Comparison of ENCODE assay signal across 17 mouse cellular contexts in genomic region chr19:4666815-4667214, GRCm38 (mm10). TPM values are rescaled to one million over a fixed set of nuclear protein-coding genes. Genes with fewer than 3 reads are reported as not detected.
A peak's percentile ranks its signal among the peaks of the same experiment; 100 is the strongest.
DNase-seq lines count a peak whose midpoint lies in the region; ATAC-seq and TF ChIP-seq lines count a peak whose summit lies in the region.
"Had no signal": no experiment of that assay in that cellular context is flagged by ENCODE, and none has a peak within 500 bp of the region (broad histone marks: within the 10 kb centered on the region; RNA-seq: fewer than 3 reads in every experiment).

No protein-coding gene starts in this region.

- H3K27me3 ChIP-seq in embryonic facial prominence, embryonic 14.5 days (replicated peaks; ENCODE audit: control insufficient read depth, insufficient read depth, low read length): no peaks in the 10 kb centered on the region
- no peaks in the 10 kb centered on the region for H3K27me3 ChIP-seq in embryonic facial prominence, embryonic 10.5 days (replicated peaks; ENCODE audit: low read depth, poor library complexity, severe bottlenecking)
- H3K27me3 ChIP-seq in kidney, embryonic 16.5 days (ENCODE audit: insufficient read depth, low read length): no peaks in the 10 kb centered on the region
- H3K27me3 ChIP-seq in midbrain, postnatal 0 days (ENCODE audit: insufficient read depth, low read length): no peaks in the 10 kb centered on the region
- H3K27me3 ChIP-seq in midbrain, embryonic 15.5 days (replicated peaks): no peaks in the 10 kb centered on the region
- H3K27me3 ChIP-seq in splenic B cell, adult 2 months (ENCODE audit: control insufficient read depth, insufficient read depth, low read length, poor library complexity, severe bottlenecking): no peaks in the 10 kb centered on the region
- H3K27me3 ChIP-seq: limb, embryonic 12.5 days had no signal

- peak; percentile 14 for DNase-seq in embryonic facial prominence, embryonic 14.5 days (ENCODE audit: low spot score)
- DNase-seq in embryonic facial prominence, embryonic 10.5 days (ENCODE audit: low spot score): no peak
- DNase-seq in kidney, postnatal 14 days: peak; percentile 20
- no peak for DNase-seq in midbrain, postnatal 0 days (ENCODE audit: low spot score)
- peak; percentile 4 for DNase-seq in splenic B cell, adult 2 months (ENCODE audit: low read depth, low spot score)
- DNase-seq in gastrocnemius, postnatal 4 days (ENCODE audit: low spot score in 2 of 2): no peak
- DNase-seq: adrenal gland, postnatal 25 days; heart, adult 11 months; heart, postnatal 14 days; lung, postnatal 14 days; right cerebral cortex, postnatal 25 days; thymus, postnatal 25 days had no signal

- TF ChIP-seq CTCF in midbrain, postnatal 0 days (IDR thresholded peaks at IDR 0.05): peak; percentile 23; the same call in 1 of the 2 replicates

- H3K9me3 ChIP-seq in embryonic facial prominence, embryonic 14.5 days (ENCODE audit: control insufficient read depth, low read length): no peaks in the 10 kb centered on the region
- no peaks in the 10 kb centered on the region for H3K9me3 ChIP-seq in embryonic facial prominence, embryonic 10.5 days
- no peaks in the 10 kb centered on the region for H3K9me3 ChIP-seq in kidney, embryonic 16.5 days (ENCODE audit: low read length)
- H3K9me3 ChIP-seq in midbrain, postnatal 0 days (ENCODE audit: low read length): no peaks in the 10 kb centered on the region
- no peaks in the 10 kb centered on the region for H3K9me3 ChIP-seq in midbrain, embryonic 15.5 days
- H3K9me3 ChIP-seq: limb, embryonic 12.5 days had no signal

- no peak overlapping the region for H3K4me3 ChIP-seq in embryonic facial prominence, embryonic 14.5 days (ENCODE audit: low read depth, low read length)
- H3K4me3 ChIP-seq in embryonic facial prominence, embryonic 10.5 days: no peak overlapping the region
- H3K4me3 ChIP-seq in kidney, embryonic 16.5 days (ENCODE audit: low read length): no peak overlapping the region
- H3K4me3 ChIP-seq in midbrain, postnatal 0 days (ENCODE audit: low read depth, low read length): no peak overlapping the region
- no peak overlapping the region for H3K4me3 ChIP-seq in midbrain, embryonic 15.5 days
- H3K4me3 ChIP-seq: erythroblast, embryonic 14.5 days; limb, embryonic 12.5 days had no signal

- H3K4me1 ChIP-seq in embryonic facial prominence, embryonic 14.5 days (ENCODE audit: control insufficient read depth, insufficient read depth, low read length): no peaks in the 10 kb centered on the region
- no peaks in the 10 kb centered on the region for H3K4me1 ChIP-seq in embryonic facial prominence, embryonic 10.5 days
- H3K4me1 ChIP-seq in kidney, embryonic 16.5 days (ENCODE audit: insufficient read depth, low read length): no peaks in the 10 kb centered on the region
- H3K4me1 ChIP-seq in midbrain, postnatal 0 days (ENCODE audit: insufficient read depth, low read length): no peaks in the 10 kb centered on the region
- H3K4me1 ChIP-seq in midbrain, embryonic 15.5 days: no peaks in the 10 kb centered on the region
- H3K4me1 ChIP-seq: limb, embryonic 12.5 days had no signal

- no peaks in the 10 kb centered on the region for H3K36me3 ChIP-seq in embryonic facial prominence, embryonic 14.5 days (ENCODE audit: control insufficient read depth, insufficient read depth, low read length)
- no peaks in the 10 kb centered on the region for H3K36me3 ChIP-seq in embryonic facial prominence, embryonic 10.5 days (replicated peaks)
- H3K36me3 ChIP-seq in kidney, embryonic 16.5 days (ENCODE audit: insufficient read depth, low read length): no peaks in the 10 kb centered on the region
- H3K36me3 ChIP-seq in midbrain, postnatal 0 days (ENCODE audit: insufficient read depth, low read length): no peaks in the 10 kb centered on the region
- no peaks in the 10 kb centered on the region for H3K36me3 ChIP-seq in midbrain, embryonic 15.5 days (replicated peaks)
- H3K36me3 ChIP-seq in splenic B cell, adult 2 months (ENCODE audit: control insufficient read depth, insufficient read depth, low read length, poor library complexity, severe bottlenecking): no peaks in the 10 kb centered on the region
- H3K36me3 ChIP-seq: limb, embryonic 12.5 days had no signal

- no peak for ATAC-seq in embryonic facial prominence, embryonic 14.5 days (ENCODE audit: low read depth)
- ATAC-seq in kidney, embryonic 16.5 days (ENCODE audit: low FRiP score, low TSS enrichment): no peak
- ATAC-seq in midbrain, postnatal 0 days (ENCODE audit: low FRiP score): no peak
- ATAC-seq in midbrain, embryonic 15.5 days (replicated peaks): no peak
- ATAC-seq: inflammation-experienced regulatory T-cells, adult 6 months had no signal

- no peak overlapping the region for H3K4me2 ChIP-seq in embryonic facial prominence, embryonic 14.5 days (ENCODE audit: low read depth, low read length)
- H3K4me2 ChIP-seq in kidney, embryonic 16.5 days (replicated peaks; ENCODE audit: low read depth, low read length): no peak overlapping the region
- H3K4me2 ChIP-seq in midbrain, postnatal 0 days (ENCODE audit: low read depth, low read length, poor library complexity, severe bottlenecking): no peak overlapping the region
- no peak overlapping the region for H3K4me2 ChIP-seq in midbrain, embryonic 15.5 days
- H3K4me2 ChIP-seq: limb, embryonic 12.5 days had no signal

- no peak overlapping the region for H3K9ac ChIP-seq in embryonic facial prominence, embryonic 14.5 days (ENCODE audit: low read depth, low read length)
- H3K9ac ChIP-seq in kidney, embryonic 16.5 days (replicated peaks; ENCODE audit: low read length): no peak overlapping the region
- no peak overlapping the region for H3K9ac ChIP-seq in midbrain, postnatal 0 days (replicated peaks; ENCODE audit: low read length, poor library complexity, severe bottlenecking)
- no peak overlapping the region for H3K9ac ChIP-seq in midbrain, embryonic 15.5 days
- H3K9ac ChIP-seq: limb, embryonic 12.5 days had no signal

- H3K27ac ChIP-seq in embryonic facial prominence, embryonic 14.5 days (replicated peaks; ENCODE audit: low read depth, low read length): no peak overlapping the region
- no peak overlapping the region for H3K27ac ChIP-seq in embryonic facial prominence, embryonic 10.5 days (replicated peaks)
- H3K27ac ChIP-seq in kidney, embryonic 16.5 days (ENCODE audit: low read length): no peak overlapping the region
- H3K27ac ChIP-seq in midbrain, postnatal 0 days (ENCODE audit: low read depth, low read length): no peak overlapping the region
- no peak overlapping the region for H3K27ac ChIP-seq in midbrain, embryonic 15.5 days
- H3K27ac ChIP-seq: limb, embryonic 12.5 days had no signal

RNA-seq across cellular contexts. Expression of gene Gm960, which starts 31.7 kb away (rescaled TPM):
- polyA plus RNA-seq in embryonic facial prominence, embryonic 14.5 days (2014; fragmentation: Nextera tagmentation; extraction: Ambion mirVana): 3.9 and 4.6 TPM in 2 replicates
- polyA plus RNA-seq in embryonic facial prominence, embryonic 10.5 days (2016; fragmentation: Nextera tagmentation; extraction: Ambion mirVana): 2.0 and 2.6 TPM in 2 replicates
- polyA plus RNA-seq in kidney, embryonic 16.5 days (2015; fragmentation: Nextera tagmentation; extraction: Ambion mirVana): 2.0 and 4.3 TPM in 2 replicates
- 0.99 and 3.0 TPM in 2 replicates for total RNA-seq in midbrain, postnatal 0 days (2014; rRNA removed)
- polyA plus RNA-seq in midbrain, postnatal 0 days (2015; fragmentation: Nextera tagmentation; extraction: Ambion mirVana): 5.9 and 6.4 TPM in 2 replicates
- 5.6 and 7.7 TPM in 2 replicates for polyA plus RNA-seq in midbrain, embryonic 15.5 days (2015; fragmentation: Nextera tagmentation; extraction: Ambion mirVana)
- total RNA-seq in gastrocnemius, postnatal 4 days (2021): not detected
- total RNA-seq: adrenal gland, postnatal 25 days; heart, postnatal 14 days had no signal
- polyA plus RNA-seq: inflammation-experienced regulatory T-cells, adult 6 months had no signal

RNA-seq across cellular contexts. Expression of gene Rce1, which starts 41.4 kb away (rescaled TPM):
- polyA plus RNA-seq in embryonic facial prominence, embryonic 14.5 days (2014; fragmentation: Nextera tagmentation; extraction: Ambion mirVana): 52.1 and 62.8 TPM in 2 replicates
- polyA plus RNA-seq in embryonic facial prominence, embryonic 10.5 days (2016; fragmentation: Nextera tagmentation; extraction: Ambion mirVana): 75.5 and 82.9 TPM in 2 replicates
- 92.4 and 96.0 TPM in 2 replicates for polyA plus RNA-seq in kidney, embryonic 16.5 days (2015; fragmentation: Nextera tagmentation; extraction: Ambion mirVana)
- 74.9 and 85.1 TPM in 2 replicates for total RNA-seq in midbrain, postnatal 0 days (2014; rRNA removed)
- polyA plus RNA-seq in midbrain, postnatal 0 days (2015; fragmentation: Nextera tagmentation; extraction: Ambion mirVana): 43.3 and 46.7 TPM in 2 replicates
- 53.7 and 54.1 TPM in 2 replicates for polyA plus RNA-seq in midbrain, embryonic 15.5 days (2015; fragmentation: Nextera tagmentation; extraction: Ambion mirVana)
- total RNA-seq in gastrocnemius, postnatal 4 days (2021): 10 to 100 TPM; 14.3 to 15.8 TPM

RNA-seq across cellular contexts. Expression of gene Sptbn2, which starts 44.2 kb away (rescaled TPM):
- 3.7 and 4.0 TPM in 2 replicates for polyA plus RNA-seq in embryonic facial prominence, embryonic 14.5 days (2014; fragmentation: Nextera tagmentation; extraction: Ambion mirVana)
- 7.7 and 8.9 TPM in 2 replicates for polyA plus RNA-seq in embryonic facial prominence, embryonic 10.5 days (2016; fragmentation: Nextera tagmentation; extraction: Ambion mirVana)
- polyA plus RNA-seq in kidney, embryonic 16.5 days (2015; fragmentation: Nextera tagmentation; extraction: Ambion mirVana): 3.2 and 3.8 TPM in 2 replicates
- total RNA-seq in midbrain, postnatal 0 days (2014; rRNA removed): 138 and 154 TPM in 2 replicates
- polyA plus RNA-seq in midbrain, postnatal 0 days (2015; fragmentation: Nextera tagmentation; extraction: Ambion mirVana): 18.9 and 19.7 TPM in 2 replicates
- polyA plus RNA-seq in midbrain, embryonic 15.5 days (2015; fragmentation: Nextera tagmentation; extraction: Ambion mirVana): 35.2 and 39.8 TPM in 2 replicates
- total RNA-seq in gastrocnemius, postnatal 4 days (2021): under 1 TPM; 0.18 to 0.39 TPM
- polyA plus RNA-seq: erythroblast, embryonic 14.5 days had no signal

RNA-seq across cellular contexts. Expression of gene Lrfn4, which starts 51.3 kb away (rescaled TPM):
- polyA plus RNA-seq in embryonic facial prominence, embryonic 14.5 days (2014; fragmentation: Nextera tagmentation; extraction: Ambion mirVana): 7.4 and 9.7 TPM in 2 replicates
- 6.8 TPM in 2 replicates for polyA plus RNA-seq in embryonic facial prominence, embryonic 10.5 days (2016; fragmentation: Nextera tagmentation; extraction: Ambion mirVana)
- 4.5 and 6.0 TPM in 2 replicates for polyA plus RNA-seq in kidney, embryonic 16.5 days (2015; fragmentation: Nextera tagmentation; extraction: Ambion mirVana)
- total RNA-seq in midbrain, postnatal 0 days (2014; rRNA removed): 164 TPM in 2 replicates
- polyA plus RNA-seq in midbrain, postnatal 0 days (2015; fragmentation: Nextera tagmentation; extraction: Ambion mirVana): 15.4 and 17.1 TPM in 2 replicates
- 12.7 and 13.9 TPM in 2 replicates for polyA plus RNA-seq in midbrain, embryonic 15.5 days (2015; fragmentation: Nextera tagmentation; extraction: Ambion mirVana)
- total RNA-seq in gastrocnemius, postnatal 4 days (2021): 10 to 100 TPM; 11.4 to 13.0 TPM

Comparison
In these comparisons a context has a peak if more than half of its experiments do, and no peak if none do; other contexts are left out.
1. DNase-seq: peak in embryonic facial prominence, embryonic 14.5 days (single experiment), kidney, postnatal 14 days (single experiment) and splenic B cell, adult 2 months (single experiment); none in embryonic facial prominence, embryonic 10.5 days (single experiment), midbrain, postnatal 0 days (single experiment) and gastrocnemius, postnatal 4 days (0 of 2).